Mouse (Mus musculus) embryonic fibroblast, embryonic 13.5 days (primary cell): Measurements from ENCODE around the gene Ypel4. TPM values are rescaled to one million over a fixed set of nuclear protein-coding genes. Genes with fewer than 3 reads are reported as not detected.
A peak's percentile ranks its signal among the peaks of the same experiment; 100 is the strongest.

ENCODE experiments used
- H3K27ac ChIP-seq: 2 replicates; pipeline ENCODE4 v1.5.1; 2012; ENCODE audit warnings: low read length, control low read depth, inconsistent platforms; ENCODE audit not compliant: insufficient read depth
- H3K4me1 ChIP-seq: 2 replicates; pipeline ENCODE4 v1.6.1; 2011; ENCODE audit warnings: low read length; ENCODE audit not compliant: control insufficient read depth, insufficient read depth
- H3K4me3 ChIP-seq: 2 replicates; pipeline ENCODE4 v1.5.1; 2011; ENCODE audit warnings: mild to moderate bottlenecking, control low read depth, low read length; ENCODE audit not compliant: insufficient read depth
- CTCF ChIP-seq: IDR thresholded peaks from 2 replicates; pipeline ENCODE4 v1.5.1; 2011; ENCODE audit warnings: mild to moderate bottlenecking, control low read depth, low read length, moderate library complexity, borderline replicate concordance; ENCODE audit not compliant: insufficient read depth
- POLR2A ChIP-seq: IDR thresholded peaks from 2 replicates; pipeline ENCODE4 v1.6.1; 2011; ENCODE audit warnings: low read depth, mild to moderate bottlenecking, control low read depth, low read length, moderate library complexity
- polyA plus RNA-seq: library from polyadenylated mRNA; stranded (reverse); fragments of >200 nt; gene quantifications from 2 replicates; pipeline ENCODE4 v1.2.4, GENCODE M21; 2011; ENCODE audit warnings: low read depth; ENCODE audit not compliant: missing spikeins, insufficient read length

Ypel4 gene
- polyA plus RNA-seq, 1 experiment: 4.6 TPM

DNA sequence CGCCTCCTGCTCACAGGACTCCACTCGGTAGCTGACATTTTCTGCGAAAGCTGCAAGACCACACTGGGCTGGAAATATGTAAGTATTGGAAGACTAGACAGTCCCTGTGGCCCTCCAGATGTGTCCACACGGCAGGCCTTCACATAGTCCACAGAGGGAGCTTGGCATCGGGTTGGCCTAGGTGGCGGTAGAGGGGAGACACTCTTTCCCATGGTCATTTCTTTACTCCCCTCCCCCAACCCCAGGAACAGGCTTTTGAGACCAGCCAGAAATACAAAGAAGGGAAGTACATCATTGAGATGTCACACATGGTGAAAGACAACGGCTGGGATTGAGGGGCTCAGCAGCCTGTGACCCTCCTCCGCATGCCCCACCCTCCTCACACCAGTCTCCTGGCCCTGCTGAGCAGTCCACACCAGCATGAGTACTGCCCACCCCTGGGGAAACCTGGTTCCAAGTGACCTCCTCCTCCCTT is 3.6 kb downstream of the Ypel4 start:
- TF ChIP-seq POLR2A (peak; percentile 63), CTCF (no peak)
- Histone ChIP-seq H3K27ac (no peak overlapping the region), H3K4me1 (peaks cover 4% of the 10 kb centered on the region), H3K4me3 (no peak overlapping the region)

GRCm38 (mm10) chr2:84738271-84738911 is 4.5 kb downstream of the Ypel4 start:
- TF ChIP-seq POLR2A: peak; percentile 51
- peak; percentile 18; the same call in 1 of the 2 replicates for TF ChIP-seq CTCF
- H3K27ac ChIP-seq: no peak overlapping the region
- H3K4me1 ChIP-seq: peaks cover 4% of the 10 kb centered on the region
- H3K4me3 ChIP-seq: no peak overlapping the region

GRCm38 (mm10) chr2:84740608-84741333 is 6.9 kb downstream of the Ypel4 start:
- TF ChIP-seq CTCF (no peak), POLR2A (0 out of 2 replicates have a peak, but pooled peaks have one; percentile 5)
- Histone ChIP-seq H3K27ac (no peak overlapping the region), H3K4me1 (peaks cover 4% of the 10 kb centered on the region), H3K4me3 (no peak overlapping the region)

- TF ChIP-seq POLR2A: no peak
- no peak for TF ChIP-seq CTCF
- Histone ChIP-seq H3K27ac (no peak overlapping the region), H3K4me3 (peak overlapping the region; percentile 72), H3K4me1 (peaks cover 4% of the 10 kb centered on the region)
Observed at GRCm38 (mm10) chr2:84741841-84742450, 8.1 kb downstream of the Ypel4 start.

- Histone ChIP-seq H3K4me1 (peaks cover 4% of the 10 kb centered on the region), H3K27ac (peak overlapping the region; percentile 84)
- no peak for TF ChIP-seq CTCF
- TF ChIP-seq POLR2A: peak; percentile 49
Observed at GRCm38 (mm10) chr2:84742451-84743283, 8.8 kb downstream of the Ypel4 start.

DNA sequence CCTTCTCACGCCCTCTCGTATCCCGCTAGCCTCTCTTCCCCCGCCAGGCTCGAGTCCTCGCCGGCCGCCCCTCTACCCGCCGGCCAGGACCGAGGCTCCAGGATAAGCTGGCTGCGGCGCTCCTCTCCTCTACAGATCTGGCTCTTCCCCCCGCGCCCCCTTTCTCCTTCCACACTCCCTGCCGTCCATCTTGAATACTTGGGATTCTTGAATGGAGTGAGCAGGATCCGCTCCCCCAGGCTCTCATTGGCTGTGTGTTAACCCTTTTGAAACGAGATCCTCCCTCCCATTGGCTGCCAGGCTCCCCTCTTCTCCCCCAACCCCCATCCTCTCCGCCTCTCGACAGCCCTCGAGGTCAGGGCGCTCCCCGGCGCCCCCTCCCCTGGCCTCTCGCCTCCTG is 9.7 kb downstream of the Ypel4 start, which contains the start of gene Gm19426:
Gene Gm19426, minus strand, starts transcription at position 95 of the 400 bp plus-strand sequence.
- H3K27ac ChIP-seq: peak within 1 kb of the TSS; percentile 84
- peak; percentile 78 for TF ChIP-seq POLR2A
- no peak for TF ChIP-seq CTCF
- peak within 1 kb of the TSS; percentile 72 for H3K4me3 ChIP-seq
- peaks cover 4% of the 10 kb centered on the region for H3K4me1 ChIP-seq

More at GRCm38 (mm10) chr2:84742451-84743283, 8.8 kb downstream of the Ypel4 start:
- peak overlapping the region; percentile 72 for H3K4me3 ChIP-seq

- Histone ChIP-seq H3K27ac (peak overlapping the region; percentile 57), H3K4me3 (peak overlapping the region; percentile 27), H3K4me1 (peaks cover 4% of the 10 kb centered on the region)
- TF ChIP-seq POLR2A (no peak; the same call in 1 of the 2 replicates), CTCF (no peak)
Observed at GRCm38 (mm10) chr2:84744126-84744525, 10.3 kb downstream of the Ypel4 start.

GRCm38 (mm10) chr2:84750115-84750514 is 16.3 kb downstream of the Ypel4 start:
- Histone ChIP-seq H3K4me3 (no peak overlapping the region), H3K27ac (no peak overlapping the region), H3K4me1 (no peaks in the 10 kb centered on the region)
- TF ChIP-seq CTCF (no peak), POLR2A (no peak)

- TF ChIP-seq CTCF: no peak
- Histone ChIP-seq H3K4me1 (no peaks in the 10 kb centered on the region), H3K4me3 (no peak overlapping the region), H3K27ac (no peak overlapping the region)
Observed at GRCm38 (mm10) chr2:84756245-84756644, 22.4 kb downstream of the Ypel4 start.
